Comparison of ENCODE assay signal across 18 mouse cellular contexts in the genomic region with DNA sequence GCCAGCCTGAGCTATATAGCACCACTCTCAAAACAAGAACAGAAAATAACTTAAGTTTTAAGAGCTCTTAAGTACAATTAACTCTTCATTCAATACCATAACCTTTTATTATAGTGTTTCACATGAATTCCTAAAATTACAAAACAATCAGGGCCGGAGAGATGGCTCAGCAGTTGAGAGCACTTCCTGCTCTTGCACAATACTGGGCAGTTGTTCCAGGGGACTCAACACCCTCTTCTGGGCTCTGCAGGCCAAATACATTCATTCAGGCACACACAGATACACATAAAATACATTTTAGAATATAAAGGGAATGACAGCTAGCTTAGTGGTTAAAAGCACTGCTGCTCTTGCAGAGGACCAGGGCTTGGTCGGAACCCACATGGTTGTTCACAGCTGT. TPM values are rescaled to one million over a fixed set of nuclear protein-coding genes. Genes with fewer than 3 reads are reported as not detected.
DNase-seq lines count a peak whose midpoint lies in the region; ATAC-seq and TF ChIP-seq lines count a peak whose summit lies in the region.
"Had no signal": no experiment of that assay in that cellular context is flagged by ENCODE, and none has a peak within 500 bp of the region (broad histone marks: within the 10 kb centered on the region; RNA-seq: fewer than 3 reads in every experiment).

No protein-coding gene starts in this region.

- peak; percentile 48 for DNase-seq in lung, postnatal 36 days
- DNase-seq in lung, postnatal 25 days (ENCODE audit: low spot score): no peak
- DNase-seq in kidney, postnatal 10 days: no peak
- no peak for DNase-seq in kidney, adult 8-10 months
- DNase-seq: adrenal gland, adult 2 months; adrenal gland, postnatal 25 days; B cell, adult 2 months; cerebellum, adult 8-10 months; cerebellum, postnatal 14 days; gastrocnemius, postnatal 14 days had no signal

- TF ChIP-seq POLR2A in bone marrow macrophage, adult 2 months (IDR thresholded peaks at IDR 0.05; ENCODE audit: borderline replicate concordance, low read depth, low read length): no peak

- TF ChIP-seq CTCF in bone marrow macrophage, adult 2 months (IDR thresholded peaks at IDR 0.05; ENCODE audit: low read depth, low read length): no peak; the same call in 1 of the 2 replicates

- H3K27ac ChIP-seq in bone marrow macrophage, adult 2 months (ENCODE audit: insufficient read depth, low read depth, low read length): peak overlapping the region; percentile 44
- H3K27ac ChIP-seq: embryonic facial prominence, embryonic 12.5 days; forebrain, embryonic 15.5 days; hindbrain, embryonic 10.5 days; hindbrain, embryonic 14.5 days had no signal

- H3K4me1 ChIP-seq in bone marrow macrophage, adult 2 months (ENCODE audit: control insufficient read depth, insufficient read depth, low read length): peaks cover 17% of the 10 kb centered on the region
- H3K4me1 ChIP-seq: embryonic facial prominence, embryonic 12.5 days; forebrain, embryonic 15.5 days; heart, embryonic 12.5 days; hindbrain, embryonic 10.5 days had no signal

- no peak overlapping the region for H3K4me3 ChIP-seq in bone marrow macrophage, adult 2 months (ENCODE audit: insufficient read depth, low read length)
- H3K4me3 ChIP-seq: embryonic facial prominence, embryonic 12.5 days; forebrain, embryonic 15.5 days; heart, embryonic 12.5 days; hindbrain, embryonic 10.5 days had no signal

- peak; percentile 58 for ATAC-seq in megakaryocyte progenitor cell, adult 5-6 weeks (replicated peaks; ENCODE audit: poor library complexity)
- ATAC-seq: CD4-positive, CD25-positive, alpha-beta regulatory T cell, adult 4 months; forebrain, embryonic 15.5 days had no signal

RNA-seq across cellular contexts. Expression of a gene that starts 23.9 kb away (rescaled TPM):
- polyA plus RNA-seq in bone marrow macrophage, adult 2 months (2012; ENCODE audit: insufficient read depth, insufficient read length, missing spikeins): 5.4 and 5.7 TPM in 2 replicates
- 1.0 and 2.1 TPM in 2 replicates for total RNA-seq in megakaryocyte progenitor cell, adult 5-6 weeks (2015)
- 2.0 and 2.2 TPM in 2 replicates for total RNA-seq in megakaryocyte progenitor cell, adult 5-6 weeks (2017)

RNA-seq across cellular contexts. Expression of a gene that starts 33.2 kb away (rescaled TPM):
- polyA plus RNA-seq in bone marrow macrophage, adult 2 months (2012; ENCODE audit: insufficient read depth, insufficient read length, missing spikeins): 10.9 and 12.7 TPM in 2 replicates
- 5.1 and 5.5 TPM in 2 replicates for total RNA-seq in megakaryocyte progenitor cell, adult 5-6 weeks (2015)
- total RNA-seq in megakaryocyte progenitor cell, adult 5-6 weeks (2017): 4.6 and 6.2 TPM in 2 replicates
